Mouse (Mus musculus): ENCODE results near the gene Cbx7. TPM values are rescaled to one million over a fixed set of nuclear protein-coding genes. Genes with fewer than 3 reads are reported as not detected.

Cbx7 gene
- polyA plus RNA-seq, 1 experiment from 2014 or later, result 0.97 TPM

Small RNA genes within 50 kb of the gene (microRNA-seq; reads per million reads assigned to microRNA genes)
- 1.5 reads per million for gene Mir7213

Other genes starting within 250 kb of the Cbx7 start
- 5.3 and 5.4 TPM in 2 replicates for gene Sun2, start 228.6 kb downstream of the Cbx7 start, polyA plus RNA-seq (2014; fragmentation: Nextera tagmentation; extraction: Ambion mirVana)
- 62.1 and 62.5 TPM in 2 replicates for gene Dnal4, start 193.3 kb downstream of the Cbx7 start, polyA plus RNA-seq (2014; fragmentation: Nextera tagmentation; extraction: Ambion mirVana)
- gene Nptxr, start 166.4 kb downstream of the Cbx7 start, polyA plus RNA-seq (2014; fragmentation: Nextera tagmentation; extraction: Ambion mirVana), result 0.37 and 0.48 TPM in 2 replicates
- gene Npcd, start 136.9 kb downstream of the Cbx7 start, polyA plus RNA-seq (2014; fragmentation: Nextera tagmentation; extraction: Ambion mirVana), result 0.50 TPM in 1 of 2 replicates, not detected in the other
- gene Cbx6, start 136.4 kb downstream of the Cbx7 start, polyA plus RNA-seq (2014; fragmentation: Nextera tagmentation; extraction: Ambion mirVana), result 11.1 and 12.5 TPM in 2 replicates
- gene Apobec3, start 79.5 kb downstream of the Cbx7 start, polyA plus RNA-seq (2014; fragmentation: Nextera tagmentation; extraction: Ambion mirVana), result 9.7 and 11.8 TPM in 2 replicates
- 1.6 and 2.4 TPM in 2 replicates for gene Pdgfb, start 43.9 kb upstream of the Cbx7 start, polyA plus RNA-seq (2014; fragmentation: Nextera tagmentation; extraction: Ambion mirVana)
- 3.0 and 4.1 TPM in 2 replicates for gene Syngr1, start 120.2 kb upstream of the Cbx7 start, polyA plus RNA-seq (2014; fragmentation: Nextera tagmentation; extraction: Ambion mirVana)
- gene Rpl3, start 120.7 kb upstream of the Cbx7 start, polyA plus RNA-seq (2014; fragmentation: Nextera tagmentation; extraction: Ambion mirVana), result 1,283 and 1,338 TPM in 2 replicates
- gene Tab1, start 162.0 kb upstream of the Cbx7 start, polyA plus RNA-seq (2014; fragmentation: Nextera tagmentation; extraction: Ambion mirVana), result 35.4 and 35.5 TPM in 2 replicates
- gene Mgat3, start 202.6 kb upstream of the Cbx7 start, polyA plus RNA-seq (2014; fragmentation: Nextera tagmentation; extraction: Ambion mirVana), result 6.5 and 6.8 TPM in 2 replicates

Data from limb, embryonic 11.5 days (tissue).